Mouse (Mus musculus): Measurements from ENCODE around the gene Eps8. TPM values are rescaled to one million over a fixed set of nuclear protein-coding genes. Genes with fewer than 3 reads are reported as not detected.

Eps8 gene
- total and polyA plus RNA-seq, 3 experiments: 0.08 to 0.15 TPM; not detected in 1

DNA sequence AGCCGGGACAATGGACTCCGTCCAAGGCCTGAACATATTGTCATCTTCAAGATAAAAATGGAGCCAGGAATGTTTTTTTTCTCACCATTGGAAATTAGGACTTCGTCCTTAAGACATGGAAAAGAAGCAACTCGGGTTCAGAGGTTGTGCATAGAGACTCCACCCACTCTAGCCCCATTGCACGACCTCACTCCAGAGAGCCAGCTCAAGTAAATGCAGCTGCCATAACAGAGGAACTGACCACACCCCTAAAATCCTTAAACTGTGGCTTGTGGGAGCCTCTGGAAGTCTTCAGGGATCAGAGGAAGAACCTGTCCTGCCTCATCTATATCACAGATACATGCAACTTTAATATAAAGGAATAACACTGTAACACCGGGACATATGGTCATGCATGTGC lies 155.9 kb downstream of the Eps8 start:
- no peak for DNase-seq (ENCODE audit: low read depth, low spot score)
- TF ChIP-seq MAX (IDR thresholded peaks at IDR 0.05; ENCODE audit: low read length) (no peak), CHD1 (IDR thresholded peaks at IDR 0.05; ENCODE audit: low read depth, low read length) (no peak), MAFK (IDR thresholded peaks at IDR 0.05; ENCODE audit: borderline replicate concordance, low read depth, low read length) (no peak), POLR2AphosphoS5 (IDR thresholded peaks at IDR 0.05; ENCODE audit: borderline replicate concordance, low read depth, low read length) (no peak)
- Histone ChIP-seq H3K4me3 (ENCODE audit: control insufficient read depth in 1 of 2, insufficient read depth in 1 of 2, low read depth in 2 of 2, low read length in 2 of 2) (no peak overlapping the region), H3K9me3 (replicated peaks; ENCODE audit: insufficient read depth, low read length) (no peaks in the 10 kb centered on the region), H3K36me3 (ENCODE audit: control insufficient read depth in 1 of 2, insufficient read depth in 2 of 2, low read length in 2 of 2) (no peaks in the 10 kb centered on the region), H3K9ac (ENCODE audit: control insufficient read depth, low read depth, low read length, poor library complexity, severe bottlenecking) (no peak overlapping the region), H3K4me1 (ENCODE audit: control insufficient read depth in 1 of 2, insufficient read depth in 2 of 2, low read length in 2 of 2) (no peaks in the 10 kb centered on the region), H3K27me3 (ENCODE audit: control insufficient read depth in 1 of 2, insufficient read depth in 2 of 2, low read length in 2 of 2) (no peaks in the 10 kb centered on the region), H3K27ac (ENCODE audit: control insufficient read depth, low read depth, low read length) (no peak overlapping the region), H3K79me2 (ENCODE audit: control insufficient read depth, insufficient read depth, low read length, poor library complexity) (no peaks in the 10 kb centered on the region)

DNA sequence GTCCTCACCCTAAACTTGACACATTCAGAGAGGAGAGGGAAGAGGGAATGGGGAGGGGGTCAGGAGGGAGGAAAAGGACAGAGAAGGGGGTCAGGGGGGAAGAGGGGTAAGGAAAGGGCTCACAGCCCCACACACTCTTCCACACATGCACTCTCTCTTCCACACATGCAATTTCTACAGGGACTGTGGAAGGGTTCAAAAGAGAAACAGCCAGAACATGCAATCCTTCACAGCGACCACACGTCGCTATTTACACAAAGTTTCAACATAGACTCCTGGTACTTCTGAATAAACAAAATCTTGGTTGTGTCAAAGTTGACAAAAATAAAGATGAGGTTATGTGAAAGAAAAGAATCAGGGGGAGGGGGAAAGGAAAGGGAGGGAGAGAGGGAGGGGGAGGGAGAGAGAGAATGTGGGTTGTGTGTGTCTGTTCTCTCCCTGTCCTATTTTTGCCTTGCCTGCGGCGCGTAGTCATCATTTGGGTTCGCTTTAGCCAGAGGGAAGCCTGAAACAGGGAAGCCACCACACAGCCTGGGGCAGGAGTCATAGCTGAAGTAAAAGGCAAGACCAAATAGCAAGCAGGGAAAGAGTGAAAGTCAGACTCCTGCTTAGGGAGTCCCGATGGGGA lies 157.4 kb downstream of the Eps8 start:
- no peak for DNase-seq (ENCODE audit: low read depth, low spot score)

DNA sequence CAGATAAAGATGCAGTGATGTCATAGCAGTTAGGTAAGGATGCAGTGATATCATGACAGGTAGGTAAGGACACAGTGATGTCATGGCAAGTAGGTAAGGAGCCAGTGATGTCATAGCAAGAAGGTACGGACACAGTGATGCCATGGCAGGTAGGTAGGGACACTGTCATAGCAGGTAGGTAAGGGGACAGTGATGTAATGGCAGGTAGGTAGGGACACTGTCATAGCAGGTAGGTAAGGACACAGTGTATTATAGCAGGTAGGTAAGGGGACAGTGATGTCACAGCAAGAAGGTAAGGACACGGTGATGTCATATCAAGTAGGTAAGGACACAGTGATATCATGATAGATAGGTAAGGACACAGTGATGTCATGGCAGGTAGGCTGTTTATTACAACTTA lies 158.1 kb downstream of the Eps8 start:
- Histone ChIP-seq H3K4me3 (ENCODE audit: control insufficient read depth in 1 of 2, insufficient read depth in 1 of 2, low read depth in 2 of 2, low read length in 2 of 2) (no peak overlapping the region), H3K36me3 (ENCODE audit: control insufficient read depth in 1 of 2, insufficient read depth in 2 of 2, low read length in 2 of 2) (no peaks in the 10 kb centered on the region), H3K9ac (ENCODE audit: control insufficient read depth, low read depth, low read length, poor library complexity, severe bottlenecking) (no peak overlapping the region)

More for the DNA sequence above, 157.4 kb downstream of the Eps8 start:
- no peak overlapping the region for H3K27ac ChIP-seq (ENCODE audit: control insufficient read depth, low read depth, low read length)
- H3K4me3 ChIP-seq (ENCODE audit: control insufficient read depth in 1 of 2, insufficient read depth in 1 of 2, low read depth in 2 of 2, low read length in 2 of 2): no peak overlapping the region
- no peaks in the 10 kb centered on the region for H3K27me3 ChIP-seq (ENCODE audit: control insufficient read depth in 1 of 2, insufficient read depth in 2 of 2, low read length in 2 of 2)
- TF ChIP-seq ZC3H11A (IDR thresholded peaks at IDR 0.05; ENCODE audit: low read depth, low read length): no peak
- no peak for TF ChIP-seq UBTF (IDR thresholded peaks at IDR 0.05; ENCODE audit: borderline replicate concordance, insufficient read depth, low read depth, low read length)
- TF ChIP-seq TBP (IDR thresholded peaks at IDR 0.05; ENCODE audit: low read depth, low read length): no peak
- no peak for TF ChIP-seq RCOR1 (IDR thresholded peaks at IDR 0.05; ENCODE audit: low read depth, low read length)
- no peak for TF ChIP-seq SIN3A (IDR thresholded peaks at IDR 0.05; ENCODE audit: low read length)
- no peak for TF ChIP-seq MAFK (IDR thresholded peaks at IDR 0.05; ENCODE audit: borderline replicate concordance, low read depth, low read length)
- TF ChIP-seq CHD2 (IDR thresholded peaks at IDR 0.05; ENCODE audit: low read length): no peak
- no peak for TF ChIP-seq POLR2AphosphoS5 (IDR thresholded peaks at IDR 0.05; ENCODE audit: borderline replicate concordance, low read depth, low read length)
- TF ChIP-seq GATA1 (IDR thresholded peaks at IDR 0.05; ENCODE audit: low read depth, low read length): no peak
- H3K36me3 ChIP-seq (ENCODE audit: control insufficient read depth in 1 of 2, insufficient read depth in 2 of 2, low read length in 2 of 2): no peaks in the 10 kb centered on the region
- H3K4me1 ChIP-seq (ENCODE audit: control insufficient read depth in 1 of 2, insufficient read depth in 2 of 2, low read length in 2 of 2): no peaks in the 10 kb centered on the region
- H3K9ac ChIP-seq (ENCODE audit: control insufficient read depth, low read depth, low read length, poor library complexity, severe bottlenecking): no peak overlapping the region
- no peaks in the 10 kb centered on the region for H3K9me3 ChIP-seq (replicated peaks; ENCODE audit: insufficient read depth, low read length)
- H3K79me2 ChIP-seq (ENCODE audit: control insufficient read depth, insufficient read depth, low read length, poor library complexity): no peaks in the 10 kb centered on the region

More for the DNA sequence above, 158.1 kb downstream of the Eps8 start:
- H3K79me2 ChIP-seq (ENCODE audit: control insufficient read depth, insufficient read depth, low read length, poor library complexity): no peaks in the 10 kb centered on the region
- H3K27ac ChIP-seq (ENCODE audit: control insufficient read depth, low read depth, low read length): no peak overlapping the region
- H3K9me3 ChIP-seq (replicated peaks; ENCODE audit: insufficient read depth, low read length): no peaks in the 10 kb centered on the region
- no peaks in the 10 kb centered on the region for H3K27me3 ChIP-seq (ENCODE audit: control insufficient read depth in 1 of 2, insufficient read depth in 2 of 2, low read length in 2 of 2)
- no peak for DNase-seq (ENCODE audit: low read depth, low spot score)
- H3K4me1 ChIP-seq (ENCODE audit: control insufficient read depth in 1 of 2, insufficient read depth in 2 of 2, low read length in 2 of 2): no peaks in the 10 kb centered on the region
- TF ChIP-seq CTCF (IDR thresholded peaks at IDR 0.05 in 2 of 3, conservative IDR thresholded peaks at IDR 0.05 in 1 of 3; ENCODE audit: control insufficient read depth in 1 of 3, insufficient read depth in 1 of 3, low read depth in 2 of 3, low read length in 3 of 3, poor library complexity in 1 of 3, severe bottlenecking in 1 of 3): no peak
- TF ChIP-seq NRF1 (IDR thresholded peaks at IDR 0.05; ENCODE audit: insufficient read depth, low read depth, low read length, poor library complexity, severe bottlenecking): no peak
- no peak for TF ChIP-seq GATA1 (IDR thresholded peaks at IDR 0.05; ENCODE audit: low read depth, low read length)
- TF ChIP-seq MAX (IDR thresholded peaks at IDR 0.05; ENCODE audit: low read length): no peak
- no peak for TF ChIP-seq KAT2A (conservative IDR thresholded peaks at IDR 0.05; ENCODE audit: low read depth, low read length)
- TF ChIP-seq RCOR1 (IDR thresholded peaks at IDR 0.05; ENCODE audit: low read depth, low read length): no peak
- TF ChIP-seq ELF1 (IDR thresholded peaks at IDR 0.05; ENCODE audit: low read depth, low read length): no peak
- no peak for TF ChIP-seq SMC3 (IDR thresholded peaks at IDR 0.05; ENCODE audit: low read depth, low read length)
- no peak for TF ChIP-seq CHD2 (IDR thresholded peaks at IDR 0.05; ENCODE audit: low read length)
- TF ChIP-seq POLR2AphosphoS2 (IDR thresholded peaks at IDR 0.05; ENCODE audit: low read length): no peak
- no peak for TF ChIP-seq TAL1 (IDR thresholded peaks at IDR 0.05; ENCODE audit: low read length)
- no peak for TF ChIP-seq GABPA (IDR thresholded peaks at IDR 0.05; ENCODE audit: low read depth, low read length)
- no peak for TF ChIP-seq MAZ (IDR thresholded peaks at IDR 0.05; ENCODE audit: low read depth, low read length)
- TF ChIP-seq MXI1 (IDR thresholded peaks at IDR 0.05; ENCODE audit: low read depth, low read length): no peak
